Mouse (Mus musculus) bone marrow macrophage, adult 2 months (primary cell): ENCODE data around the gene Mrgprd. TPM values are rescaled to one million over a fixed set of nuclear protein-coding genes. Genes with fewer than 3 reads are reported as not detected.

ENCODE experiments used
- H3K27ac ChIP-seq: 2 replicates; pipeline ENCODE4 v1.5.1; 2012; ENCODE audit warnings: low read depth, low read length; ENCODE audit not compliant: insufficient read depth
- H3K4me1 ChIP-seq: 2 replicates; pipeline ENCODE4 v1.6.1; 2012; ENCODE audit warnings: low read length; ENCODE audit not compliant: control insufficient read depth, insufficient read depth
- H3K4me3 ChIP-seq: 2 replicates; pipeline ENCODE4 v1.5.1; 2012; ENCODE audit warnings: mild to moderate bottlenecking, low read length, moderate library complexity; ENCODE audit not compliant: insufficient read depth
- CTCF ChIP-seq: IDR thresholded peaks from 2 replicates; pipeline ENCODE4 v1.5.1; 2012; ENCODE audit warnings: low read depth, mild to moderate bottlenecking, low read length, moderate library complexity
- POLR2A ChIP-seq: IDR thresholded peaks from 2 replicates; pipeline ENCODE4 v1.6.1; 2012; ENCODE audit warnings: mild to moderate bottlenecking, low read depth, low read length, borderline replicate concordance
- polyA plus RNA-seq: library from polyadenylated mRNA; stranded (reverse); fragments of >200 nt; gene quantifications from 2 replicates; pipeline ENCODE4 v1.2.4, GENCODE M21; 2012; ENCODE audit not compliant: missing spikeins, insufficient read depth, insufficient read length

Gene Mrgprd
- polyA plus RNA-seq, 1 experiment: not detected

GRCm38 (mm10) chr7:145302488-145303285 is 11.9 kb upstream of the Mrgprd start:
- Histone ChIP-seq H3K27ac (no peak overlapping the region), H3K4me3 (no peak overlapping the region), H3K4me1 (no peaks in the 10 kb centered on the region)
- no peak for TF ChIP-seq CTCF
- TF ChIP-seq POLR2A: no peak

- Histone ChIP-seq H3K4me3 (no peak overlapping the region), H3K4me1 (no peaks in the 10 kb centered on the region), H3K27ac (no peak overlapping the region)
- TF ChIP-seq CTCF (no peak), POLR2A (no peak)
These were observed 10.5 kb upstream of the Mrgprd start for GRCm38 (mm10) chr7:145304153-145304552.

GRCm38 (mm10) chr7:145307636-145308035 is 7.0 kb upstream of the Mrgprd start:
- Histone ChIP-seq H3K4me1 (no peaks in the 10 kb centered on the region), H3K27ac (no peak overlapping the region), H3K4me3 (no peak overlapping the region)
- TF ChIP-seq POLR2A (no peak), CTCF (no peak)

GRCm38 (mm10) chr7:145308061-145308675 is 6.5 kb upstream of the Mrgprd start:
- no peak overlapping the region for H3K4me3 ChIP-seq
- no peak overlapping the region for H3K27ac ChIP-seq
- no peak for TF ChIP-seq CTCF
- no peak for TF ChIP-seq POLR2A
- H3K4me1 ChIP-seq: no peaks in the 10 kb centered on the region

- Histone ChIP-seq H3K27ac (no peak overlapping the region), H3K4me3 (no peak overlapping the region), H3K4me1 (no peaks in the 10 kb centered on the region)
- no peak for TF ChIP-seq CTCF
- TF ChIP-seq POLR2A: no peak
These were observed 5.8 kb upstream of the Mrgprd start for GRCm38 (mm10) chr7:145308866-145309265.

- TF ChIP-seq CTCF (no peak), POLR2A (no peak)
These were observed 4.8 kb upstream of the Mrgprd start for GRCm38 (mm10) chr7:145309877-145310276.

GRCm38 (mm10) chr7:145310526-145310925 is 4.1 kb upstream of the Mrgprd start:
- Histone ChIP-seq H3K27ac (no peak overlapping the region), H3K4me1 (no peaks in the 10 kb centered on the region), H3K4me3 (no peak overlapping the region)
- TF ChIP-seq CTCF: no peak
- TF ChIP-seq POLR2A: no peak

More at GRCm38 (mm10) chr7:145309877-145310276, 4.8 kb upstream of the Mrgprd start:
- Histone ChIP-seq H3K27ac (no peak overlapping the region), H3K4me3 (no peak overlapping the region), H3K4me1 (no peaks in the 10 kb centered on the region)

GRCm38 (mm10) chr7:145312137-145312536 is 2.5 kb upstream of the Mrgprd start:
- TF ChIP-seq POLR2A: no peak
- TF ChIP-seq CTCF: no peak
- Histone ChIP-seq H3K4me3 (no peak overlapping the region), H3K27ac (no peak overlapping the region)

GRCm38 (mm10) chr7:145317522-145317921 is 2.9 kb downstream of the Mrgprd start:
- H3K27ac ChIP-seq: no peak overlapping the region
- H3K4me3 ChIP-seq: no peak overlapping the region
- H3K4me1 ChIP-seq: no peaks in the 10 kb centered on the region
- TF ChIP-seq CTCF (no peak), POLR2A (no peak)

More at GRCm38 (mm10) chr7:145312137-145312536, 2.5 kb upstream of the Mrgprd start:
- no peaks in the 10 kb centered on the region for H3K4me1 ChIP-seq

GRCm38 (mm10) chr7:145319481-145319880 is 4.8 kb downstream of the Mrgprd start:
- no peak overlapping the region for H3K27ac ChIP-seq
- no peaks in the 10 kb centered on the region for H3K4me1 ChIP-seq
- TF ChIP-seq POLR2A: no peak
- TF ChIP-seq CTCF: no peak
- no peak overlapping the region for H3K4me3 ChIP-seq
